Mouse (Mus musculus): Measurements from ENCODE around the gene Vegfc.

DNA sequence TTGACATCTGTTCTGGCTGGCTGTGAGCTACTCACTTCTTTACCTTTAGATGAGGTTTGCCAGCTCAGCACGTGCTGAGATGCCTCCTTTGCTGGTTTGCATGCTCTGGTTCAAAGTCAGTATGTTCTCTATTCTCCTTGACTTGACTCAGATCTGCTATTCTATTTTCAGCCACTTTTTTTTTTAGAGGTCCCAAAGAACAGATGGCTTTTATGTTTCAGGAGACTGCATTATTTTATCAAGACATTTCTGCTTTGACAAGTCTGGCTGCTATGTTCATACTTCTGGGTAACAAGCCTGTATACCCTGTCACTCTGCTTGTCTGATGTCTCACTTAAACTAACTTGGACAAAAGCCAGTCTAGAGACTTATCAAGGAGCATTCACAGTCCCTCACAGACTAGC, 151.4 kb downstream of the Vegfc start:
- TF ChIP-seq CTCF (IDR thresholded peaks at IDR 0.05; ENCODE audit: borderline replicate concordance, control insufficient read depth, extremely low read depth, insufficient read depth, low read length, poor library complexity) (no peak), POLR2A (IDR thresholded peaks at IDR 0.05; ENCODE audit: control insufficient read depth, extremely low read depth, insufficient read depth, low read length, poor library complexity) (no peak)

All from thymus, adult 2 months (tissue).